Mouse (Mus musculus) lung, postnatal 14 days (tissue): ENCODE results near the gene Gm10961.

Source experiments
- DNase-seq: peaks from one replicate; pipeline ENCODE4 v3.0.0; 2021

Gene Gm10961

GRCm38 (mm10) chr3:107630682-107631522 lies at the start of gene Gm10961:
Gene Gm10961 (plus strand): TSS chr3:107631322.
- peak; percentile 40 for DNase-seq

GRCm38 (mm10) chr3:107582130-107582874 lies 48.8 kb upstream of the Gm10961 start:
- DNase-seq: no peak

GRCm38 (mm10) chr3:107582875-107583767 lies 48.0 kb upstream of the Gm10961 start:
- no peak for DNase-seq

- DNase-seq: no peak
Measured at GRCm38 (mm10) chr3:107583893-107584292, 47.2 kb upstream of the Gm10961 start.

GRCm38 (mm10) chr3:107586504-107586903 lies 44.6 kb upstream of the Gm10961 start:
- no peak for DNase-seq

- no peak for DNase-seq
Measured at GRCm38 (mm10) chr3:107591612-107592011, 39.5 kb upstream of the Gm10961 start.

- DNase-seq: no peak
Measured at GRCm38 (mm10) chr3:107593632-107594031, 37.5 kb upstream of the Gm10961 start.

GRCm38 (mm10) chr3:107594662-107595263 lies 36.4 kb upstream of the Gm10961 start, which contains the start of gene Alx3:
Gene Alx3 (plus strand): TSS chr3:107595031.
- no peak for DNase-seq

- no peak for DNase-seq
Measured at GRCm38 (mm10) chr3:107595264-107595937, 35.7 kb upstream of the Gm10961 start.

- DNase-seq: no peak
Measured at GRCm38 (mm10) chr3:107595938-107596461, 35.1 kb upstream of the Gm10961 start.

GRCm38 (mm10) chr3:107596559-107596958 lies 34.6 kb upstream of the Gm10961 start:
- no peak for DNase-seq

- no peak for DNase-seq
Measured at GRCm38 (mm10) chr3:107597134-107597533, 34.0 kb upstream of the Gm10961 start.

GRCm38 (mm10) chr3:107597586-107598389 lies 33.3 kb upstream of the Gm10961 start:
- no peak for DNase-seq

- no peak for DNase-seq
Measured at GRCm38 (mm10) chr3:107600127-107600526, 31.0 kb upstream of the Gm10961 start.

GRCm38 (mm10) chr3:107605304-107605703 lies 25.8 kb upstream of the Gm10961 start:
- DNase-seq: peak; percentile 70

- no peak for DNase-seq
Measured at GRCm38 (mm10) chr3:107607221-107607620, 23.9 kb upstream of the Gm10961 start.

GRCm38 (mm10) chr3:107608808-107609207 lies 22.3 kb upstream of the Gm10961 start:
- no peak for DNase-seq

GRCm38 (mm10) chr3:107609376-107609775 lies 21.7 kb upstream of the Gm10961 start:
- no peak for DNase-seq

- DNase-seq: no peak
Measured at GRCm38 (mm10) chr3:107611394-107611793, 19.7 kb upstream of the Gm10961 start.

GRCm38 (mm10) chr3:107612902-107613525 lies 18.1 kb upstream of the Gm10961 start:
- peak; percentile 69 for DNase-seq
